Mouse (Mus musculus) forebrain, embryonic 12.5 days (tissue): Measurements from ENCODE around the gene Xpnpep1. TPM values are rescaled to one million over a fixed set of nuclear protein-coding genes. Genes with fewer than 3 reads are reported as not detected.

Experiments used
- ATAC-seq: fragments of 200-750 bp; cut with Nextera tagmentation; 2 replicates; pipeline ENCODE4 v1.8.0; 2017; ENCODE audit warnings: moderate TSS enrichment; ENCODE audit not compliant: low FRiP score
- H3K27ac ChIP-seq: fragments of 300-500 bp; sonication (generic); 2 replicates; pipeline ENCODE4 v1.5.1; 2016; ENCODE audit warnings: mild to moderate bottlenecking
- H3K27me3 ChIP-seq: fragments of 300-500 bp; sonication (generic); 2 replicates; pipeline ENCODE4 v1.6.1; 2016; ENCODE audit warnings: mild to moderate bottlenecking
- H3K36me3 ChIP-seq: fragments of 300-500 bp; sonication (generic); replicated peaks from 2 replicates; pipeline ENCODE4 v1.6.1; 2016; ENCODE audit warnings: mild to moderate bottlenecking
- H3K4me1 ChIP-seq: fragments of 300-500 bp; sonication (generic); 2 replicates; pipeline ENCODE4 v1.6.1; 2016
- H3K4me2 ChIP-seq: fragments of 300-500 bp; sonication (generic); 2 replicates; pipeline ENCODE4 v1.6.1; 2016; ENCODE audit warnings: mild to moderate bottlenecking, moderate library complexity
- H3K4me3 ChIP-seq: fragments of 300-500 bp; sonication (generic); replicated peaks from 2 replicates; pipeline ENCODE4 v1.5.1; 2016; ENCODE audit warnings: mild to moderate bottlenecking
- H3K9ac ChIP-seq: fragments of 300-500 bp; sonication (generic); 2 replicates; pipeline ENCODE4 v1.6.1; 2016; ENCODE audit warnings: mild to moderate bottlenecking
- H3K9me3 ChIP-seq: fragments of 300-500 bp; sonication (generic); 2 replicates; pipeline ENCODE4 v1.6.1; 2016
- WGBS: fragments of 180-500 bp; shearing (Covaris S2); methylation state at CpG from one replicate; pipeline ENCODE4 v1.1.7; 2016; 5-methylcytosine and 5-hydroxymethylcytosine counted together
- polyA plus RNA-seq: library from polyadenylated mRNA; unstranded; fragments of >200 nt; fragmentation: Nextera tagmentation; extraction: Ambion mirVana; gene quantifications from 2 replicates; pipeline ENCODE4 v1.2.1, GENCODE M21; 2016

The Xpnpep1 gene
- polyA plus RNA-seq, 1 experiment from 2014 or later, result 140 TPM

GRCm38 (mm10) chr19:53041133-53041510 lies 1.1 kb upstream of the Xpnpep1 start:
- no peak overlapping the region for H3K27ac ChIP-seq
- 86% methylated on average over 5 of the region's 5 CpGs for WGBS
- H3K4me3 ChIP-seq, result no peak overlapping the region
- peaks cover 14% of the 10 kb centered on the region for H3K4me1 ChIP-seq
- H3K9ac ChIP-seq, result no peak overlapping the region
- ATAC-seq, result no peak
- no peaks in the 10 kb centered on the region for H3K9me3 ChIP-seq
- no peaks in the 10 kb centered on the region for H3K27me3 ChIP-seq
- no peak overlapping the region for H3K4me2 ChIP-seq
- H3K36me3 ChIP-seq, result no peaks in the 10 kb centered on the region

- peak; percentile 48; the same call in 1 of the 2 replicates for ATAC-seq
- no peaks in the 10 kb centered on the region for H3K9me3 ChIP-seq
- H3K9ac ChIP-seq, result peak overlapping the region; percentile 36; the same call in 1 of the 2 replicates
Observed at GRCm38 (mm10) chr19:53039090-53039489, 924 bp downstream of the Xpnpep1 start.

GRCm38 (mm10) chr19:53038435-53038938 lies 1.5 kb downstream of the Xpnpep1 start:
- H3K27ac ChIP-seq, result peak overlapping the region; percentile 78
- no peaks in the 10 kb centered on the region for H3K9me3 ChIP-seq
- under 1% methylated on average over 39 of the region's 39 CpGs for WGBS
- peak; percentile 98 for ATAC-seq
- H3K9ac ChIP-seq, result peak overlapping the region; percentile 89
- H3K4me3 ChIP-seq, result peak overlapping the region; percentile 80
- H3K27me3 ChIP-seq, result no peaks in the 10 kb centered on the region
- no peaks in the 10 kb centered on the region for H3K36me3 ChIP-seq
- peak overlapping the region; percentile 79 for H3K4me2 ChIP-seq
- H3K4me1 ChIP-seq, result peaks cover 14% of the 10 kb centered on the region

More at GRCm38 (mm10) chr19:53039090-53039489, 924 bp downstream of the Xpnpep1 start:
- H3K27ac ChIP-seq, result no peak overlapping the region
- 31% methylated on average over 11 of the region's 11 CpGs for WGBS
- peaks cover 14% of the 10 kb centered on the region for H3K4me1 ChIP-seq
- no peaks in the 10 kb centered on the region for H3K27me3 ChIP-seq
- H3K36me3 ChIP-seq, result no peaks in the 10 kb centered on the region
- H3K4me3 ChIP-seq, result peak overlapping the region; percentile 80
- H3K4me2 ChIP-seq, result peak overlapping the region; percentile 79

- Histone ChIP-seq H3K4me3 (peak overlapping the region; percentile 80), H3K9me3 (no peaks in the 10 kb centered on the region), H3K4me1 (peaks cover 14% of the 10 kb centered on the region), H3K27me3 (no peaks in the 10 kb centered on the region), H3K36me3 (no peaks in the 10 kb centered on the region), H3K9ac (peak overlapping the region; percentile 89), H3K27ac (peak overlapping the region; percentile 78), H3K4me2 (peak overlapping the region; percentile 79)
- no peak for ATAC-seq
- WGBS, result 1% methylated on average over 27 of the region's 28 CpGs
Observed at GRCm38 (mm10) chr19:53037925-53038419, 2.0 kb downstream of the Xpnpep1 start.

GRCm38 (mm10) chr19:53033159-53033943 lies 6.7 kb downstream of the Xpnpep1 start:
- Histone ChIP-seq H3K4me1 (peaks cover 10% of the 10 kb centered on the region), H3K27ac (no peak overlapping the region), H3K36me3 (0 out of 2 replicates have a peak, but pooled peaks cover 10% of the 10 kb centered on the region), H3K9ac (no peak overlapping the region), H3K9me3 (no peaks in the 10 kb centered on the region), H3K4me3 (no peak overlapping the region), H3K4me2 (no peak overlapping the region), H3K27me3 (no peaks in the 10 kb centered on the region)
- 88% methylated on average over 10 of the region's 10 CpGs for WGBS
- no peak for ATAC-seq

GRCm38 (mm10) chr19:53032647-53033046 lies 7.4 kb downstream of the Xpnpep1 start:
- H3K4me2 ChIP-seq, result no peak overlapping the region
- H3K4me3 ChIP-seq, result no peak overlapping the region
- no peak overlapping the region for H3K9ac ChIP-seq
- no peaks in the 10 kb centered on the region for H3K9me3 ChIP-seq
- 88% methylated on average over 3 of the region's 3 CpGs for WGBS
- no peak overlapping the region for H3K27ac ChIP-seq
- ATAC-seq, result no peak
- H3K4me1 ChIP-seq, result peaks cover 8% of the 10 kb centered on the region
- no peaks in the 10 kb centered on the region for H3K27me3 ChIP-seq
- 0 out of 2 replicates have a peak, but pooled peaks cover 14% of the 10 kb centered on the region for H3K36me3 ChIP-seq

GRCm38 (mm10) chr19:53031957-53032371 lies 8.1 kb downstream of the Xpnpep1 start:
- H3K4me2 ChIP-seq, result no peak overlapping the region
- H3K4me1 ChIP-seq, result peaks cover 2% of the 10 kb centered on the region
- no peaks in the 10 kb centered on the region for H3K27me3 ChIP-seq
- no peak overlapping the region for H3K27ac ChIP-seq
- H3K9me3 ChIP-seq, result no peaks in the 10 kb centered on the region
- no peak for ATAC-seq
- 0 out of 2 replicates have a peak, but pooled peaks cover 16% of the 10 kb centered on the region for H3K36me3 ChIP-seq
- H3K9ac ChIP-seq, result no peak overlapping the region
- 87% methylated on average over 8 of the region's 8 CpGs for WGBS
- H3K4me3 ChIP-seq, result no peak overlapping the region

GRCm38 (mm10) chr19:53030279-53030678 lies 9.7 kb downstream of the Xpnpep1 start:
- Histone ChIP-seq H3K27me3 (no peaks in the 10 kb centered on the region), H3K27ac (no peak overlapping the region), H3K36me3 (0 out of 2 replicates have a peak, but pooled peaks cover 19% of the 10 kb centered on the region), H3K4me2 (no peak overlapping the region), H3K9ac (no peak overlapping the region), H3K4me1 (no peaks in the 10 kb centered on the region), H3K4me3 (no peak overlapping the region), H3K9me3 (no peaks in the 10 kb centered on the region)
- WGBS, result 96% methylated on average over 6 of the region's 6 CpGs
- no peak for ATAC-seq

GRCm38 (mm10) chr19:53029686-53030085 lies 10.3 kb downstream of the Xpnpep1 start:
- ATAC-seq, result no peak
- Histone ChIP-seq H3K9ac (no peak overlapping the region), H3K27ac (no peak overlapping the region), H3K27me3 (no peaks in the 10 kb centered on the region), H3K4me1 (no peaks in the 10 kb centered on the region), H3K4me2 (no peak overlapping the region), H3K4me3 (no peak overlapping the region), H3K9me3 (no peaks in the 10 kb centered on the region), H3K36me3 (peaks cover 24% of the 10 kb centered on the region; the same call in 1 of the 2 replicates)
- WGBS, result 96% methylated on average over 5 of the region's 5 CpGs

- no peaks in the 10 kb centered on the region for H3K27me3 ChIP-seq
- no peak overlapping the region for H3K4me2 ChIP-seq
- H3K9ac ChIP-seq, result no peak overlapping the region
- H3K4me1 ChIP-seq, result no peaks in the 10 kb centered on the region
- no peak overlapping the region for H3K4me3 ChIP-seq
- H3K36me3 ChIP-seq, result peaks cover 30% of the 10 kb centered on the region
- no peak for ATAC-seq
- no peak overlapping the region for H3K27ac ChIP-seq
- no peaks in the 10 kb centered on the region for H3K9me3 ChIP-seq
- 84% methylated on average over 7 of the region's 7 CpGs for WGBS
Observed at GRCm38 (mm10) chr19:53029045-53029444, 11.0 kb downstream of the Xpnpep1 start.

- peaks cover 38% of the 10 kb centered on the region for H3K36me3 ChIP-seq
- ATAC-seq, result no peak
- H3K27me3 ChIP-seq, result no peaks in the 10 kb centered on the region
- H3K9ac ChIP-seq, result no peak overlapping the region
- no peak overlapping the region for H3K27ac ChIP-seq
- WGBS, result 93% methylated on average over 12 of the region's 12 CpGs
- H3K4me2 ChIP-seq, result no peak overlapping the region
- H3K4me3 ChIP-seq, result no peak overlapping the region
- no peaks in the 10 kb centered on the region for H3K9me3 ChIP-seq
- H3K4me1 ChIP-seq, result no peaks in the 10 kb centered on the region
Observed at GRCm38 (mm10) chr19:53028216-53028615, 11.8 kb downstream of the Xpnpep1 start.

- H3K9ac ChIP-seq, result no peak overlapping the region
- H3K27me3 ChIP-seq, result no peaks in the 10 kb centered on the region
- H3K4me2 ChIP-seq, result no peak overlapping the region
- peaks cover 44% of the 10 kb centered on the region for H3K36me3 ChIP-seq
- ATAC-seq, result no peak
- no peak overlapping the region for H3K27ac ChIP-seq
- 87% methylated on average over 10 of the region's 10 CpGs for WGBS
- H3K4me1 ChIP-seq, result 0 out of 2 replicates have a peak, but pooled peaks cover 4% of the 10 kb centered on the region
- H3K4me3 ChIP-seq, result no peak overlapping the region
- no peaks in the 10 kb centered on the region for H3K9me3 ChIP-seq
Observed at GRCm38 (mm10) chr19:53023189-53023588, 16.8 kb downstream of the Xpnpep1 start.
